Mouse (Mus musculus) layer of hippocampus, postnatal 14 days (tissue): ENCODE measurements around the gene Commd7. TPM values are rescaled to one million over a fixed set of nuclear protein-coding genes. Genes with fewer than 3 reads are reported as not detected.

Experiments
- DNase-seq, 2 experiments: peaks; one replicate each; pipeline ENCODE4 v3.0.0; 2021 to 2022; ENCODE audit warnings: low spot score in 2 of 2, mixed read lengths in 1 of 2
- total RNA-seq, 2 experiments: library from RNA; stranded (reverse); gene quantifications; 2 replicates each; pipeline ENCODE4 v1.2.3; 2021

Commd7 gene
- total RNA-seq, 2 experiments from 2014 or later, result 25.3 to 27.8 TPM

GRCm38 (mm10) chr2:153592056-153593014 lies 40.2 kb downstream of the Commd7 start:
- no peak for DNase-seq

- peak; percentile 77 to 82 for DNase-seq
Observed at GRCm38 (mm10) chr2:153586515-153587174, 45.9 kb downstream of the Commd7 start.

- DNase-seq, result no peak
Observed at GRCm38 (mm10) chr2:153585981-153586380, 46.6 kb downstream of the Commd7 start.

GRCm38 (mm10) chr2:153584396-153584795 lies 48.2 kb downstream of the Commd7 start:
- DNase-seq, result no peak

- no peak for DNase-seq
Observed at GRCm38 (mm10) chr2:153583641-153584049, 48.9 kb downstream of the Commd7 start.

GRCm38 (mm10) chr2:153582876-153583585 lies 49.5 kb downstream of the Commd7 start:
- no peak for DNase-seq

- no peak for DNase-seq
Observed at GRCm38 (mm10) chr2:153581416-153581815, 51.2 kb downstream of the Commd7 start.

- DNase-seq, result no peak
Observed at GRCm38 (mm10) chr2:153580458-153580985, 52.1 kb downstream of the Commd7 start.

- DNase-seq, result no peak
Observed at GRCm38 (mm10) chr2:153580042-153580441, 52.5 kb downstream of the Commd7 start.

- DNase-seq, result no peak
Observed at GRCm38 (mm10) chr2:153577122-153577521, 55.5 kb downstream of the Commd7 start.

GRCm38 (mm10) chr2:153576150-153576549 lies 56.4 kb downstream of the Commd7 start:
- DNase-seq, result no peak

- no peak for DNase-seq
Observed at GRCm38 (mm10) chr2:153575554-153575953, 57.0 kb downstream of the Commd7 start.

GRCm38 (mm10) chr2:153573101-153573500 lies 59.5 kb downstream of the Commd7 start:
- DNase-seq, result no peak

GRCm38 (mm10) chr2:153568541-153568940 lies 64.0 kb downstream of the Commd7 start:
- DNase-seq, result no peak

GRCm38 (mm10) chr2:153568013-153568412 lies 64.6 kb downstream of the Commd7 start:
- DNase-seq, result no peak

Other genes with a start within 250 kb of the Commd7 start
- not detected for gene 4930404H24Rik, start 140.0 kb downstream of the Commd7 start, total RNA-seq
- 10 to 100 TPM; 55.6 to 60.1 TPM for gene Nol4l, start 102.8 kb downstream of the Commd7 start, total RNA-seq
- gene Dnmt3b, start 16.7 kb upstream of the Commd7 start, total RNA-seq, result 1 to 10 TPM; 2.1 TPM
- under 1 TPM in 1 of 2 experiments, not detected in 1; 0.14 TPM for gene Dnmt3c, start 63.9 kb upstream of the Commd7 start, total RNA-seq
- 100 to 1,000 TPM; 137 to 140 TPM for gene Mapre1, start 108.5 kb upstream of the Commd7 start, total RNA-seq
- gene Efcab8, start 147.2 kb upstream of the Commd7 start, total RNA-seq, result under 1 TPM; 0.14 to 0.41 TPM
- gene Sun5, start 238.3 kb upstream of the Commd7 start, total RNA-seq, result not detected
- not detected for gene Bpifb2, start 242.3 kb upstream of the Commd7 start, total RNA-seq